Mouse (Mus musculus) myocyte (in vitro differentiated cells): ENCODE data around the gene Tcp11. TPM values are rescaled to one million over a fixed set of nuclear protein-coding genes. Genes with fewer than 3 reads are reported as not detected.

Experiments
- H3K27me3 ChIP-seq: one replicate; pipeline ENCODE4 v1.6.1; 2011; ENCODE audit not compliant: control insufficient read depth, insufficient read depth, insufficient read length
- H3K36me3 ChIP-seq: one replicate; pipeline ENCODE4 v1.6.1; 2011; ENCODE audit not compliant: control insufficient read depth, insufficient read depth
- H3K4me2 ChIP-seq: one replicate; pipeline ENCODE4 v1.6.1; 2011; ENCODE audit warnings: low read depth, control low read depth
- H3K4me3 ChIP-seq: one replicate; pipeline ENCODE4 v1.5.1; 2011; ENCODE audit warnings: mild to moderate bottlenecking, control low read depth, moderate library complexity
- H3K79me2 ChIP-seq: one replicate; pipeline ENCODE4 v1.6.1; 2011; ENCODE audit not compliant: control insufficient read depth, insufficient read depth
- H3ac ChIP-seq: one replicate; pipeline ENCODE4 v1.6.1; 2011; ENCODE audit not compliant: control insufficient read depth, insufficient read length
- CEBPB ChIP-seq: IDR thresholded peaks from 2 replicates; pipeline ENCODE4 v1.6.1; 2011; ENCODE audit warnings: mild to moderate bottlenecking, moderate library complexity; ENCODE audit not compliant: poor library complexity, insufficient read depth, severe bottlenecking
- E2F4 ChIP-seq: IDR thresholded peaks from one replicate; pipeline ENCODE4 v1.6.1; 2011; ENCODE audit warnings: mild to moderate bottlenecking, control low read depth, moderate library complexity; ENCODE audit not compliant: insufficient read depth
- MAX ChIP-seq: IDR thresholded peaks from one replicate; pipeline ENCODE4 v1.6.1; 2011; ENCODE audit warnings: low read depth, mild to moderate bottlenecking, control low read depth
- MYOD1 ChIP-seq, 3 experiments: IDR thresholded peaks; one replicate each; pipeline ENCODE4 v1.6.1; 2011; ENCODE audit warnings: control low read depth in 2 of 3, low read depth in 2 of 3, mild to moderate bottlenecking in 2 of 3, moderate library complexity in 1 of 3; ENCODE audit not compliant: insufficient read length in 2 of 3, control insufficient read depth in 1 of 3
- MYOG ChIP-seq, 3 experiments: IDR thresholded peaks; one replicate each; pipeline ENCODE4 v1.6.1; 2011; ENCODE audit warnings: control low read depth in 2 of 3, low read depth in 2 of 3, mild to moderate bottlenecking in 2 of 3; ENCODE audit not compliant: insufficient read length in 2 of 3, control insufficient read depth in 1 of 3, insufficient read depth in 1 of 3
- POLR2A ChIP-seq: IDR thresholded peaks from one replicate; pipeline ENCODE4 v1.6.1; 2011; ENCODE audit warnings: low read depth, mild to moderate bottlenecking, control low read depth, moderate library complexity; ENCODE audit not compliant: insufficient read length
- POLR2AphosphoS2 ChIP-seq: IDR thresholded peaks from one replicate; pipeline ENCODE4 v1.6.1; 2011; ENCODE audit warnings: low read depth, control low read depth; ENCODE audit not compliant: insufficient read length
- REST ChIP-seq: IDR thresholded peaks from one replicate; pipeline ENCODE4 v1.6.1; 2011; ENCODE audit warnings: mild to moderate bottlenecking, control low read depth, moderate library complexity; ENCODE audit not compliant: insufficient read depth, insufficient read length
- SRF ChIP-seq: IDR thresholded peaks from one replicate; pipeline ENCODE4 v1.6.1; 2011; ENCODE audit warnings: low read depth; ENCODE audit not compliant: control insufficient read depth, insufficient read length
- TCF12 ChIP-seq: IDR thresholded peaks from one replicate; pipeline ENCODE4 v1.6.1; 2011; ENCODE audit warnings: mild to moderate bottlenecking, control low read depth; ENCODE audit not compliant: poor library complexity, insufficient read depth, severe bottlenecking
- TCF3 ChIP-seq: IDR thresholded peaks from one replicate; pipeline ENCODE4 v1.6.1; 2011; ENCODE audit warnings: low read depth, control low read depth; ENCODE audit not compliant: insufficient read length
- USF1 ChIP-seq: IDR thresholded peaks from one replicate; pipeline ENCODE4 v1.6.1; 2011; ENCODE audit warnings: low read depth, mild to moderate bottlenecking, control low read depth, moderate library complexity
- polyA plus RNA-seq: library from polyadenylated mRNA; unstranded; fragments of >200 nt; fragmentation: generic; extraction: Trizol; gene quantifications from one replicate; pipeline ENCODE4 v1.2.1, GENCODE M21; 2012; ENCODE audit warnings: missing spikeins

The Tcp11 gene
- polyA plus RNA-seq, 1 experiment = not detected

- TF ChIP-seq SRF (no peak), CEBPB (no peak), MYOG (IDR thresholded peaks at IDR 0.05; ENCODE audit: control insufficient read depth in 1 of 3, insufficient read depth in 1 of 3, insufficient read length in 2 of 3, low read depth in 2 of 3) (no peak), TCF3 (no peak), MYOD1 (IDR thresholded peaks at IDR 0.05; ENCODE audit: control insufficient read depth in 1 of 3, insufficient read length in 2 of 3, low read depth in 2 of 3) (no peak), TCF12 (no peak), REST (no peak), POLR2A (no peak), E2F4 (no peak), MAX (no peak), POLR2AphosphoS2 (no peak), USF1 (no peak)
- Histone ChIP-seq H3K36me3 (no peaks in the 10 kb centered on the region), H3K4me3 (no peak overlapping the region)
These were observed 24.0 kb upstream of the Tcp11 start for GRCm38 (mm10) chr17:28104416-28104815.

GRCm38 (mm10) chr17:28101902-28102319 lies 21.5 kb upstream of the Tcp11 start:
- Histone ChIP-seq H3ac (no peak overlapping the region), H3K27me3 (peaks cover 31% of the 10 kb centered on the region), H3K36me3 (no peaks in the 10 kb centered on the region), H3K79me2 (no peaks in the 10 kb centered on the region), H3K4me2 (no peak overlapping the region), H3K4me3 (no peak overlapping the region)
- TF ChIP-seq E2F4 = no peak
- no peak for TF ChIP-seq TCF12
- TF ChIP-seq MAX = no peak

More at GRCm38 (mm10) chr17:28104416-28104815, 24.0 kb upstream of the Tcp11 start:
- peaks cover 27% of the 10 kb centered on the region for H3K27me3 ChIP-seq
- H3K4me2 ChIP-seq = no peak overlapping the region
- no peak overlapping the region for H3ac ChIP-seq
- H3K79me2 ChIP-seq = no peaks in the 10 kb centered on the region

GRCm38 (mm10) chr17:28101284-28101887 lies 20.9 kb upstream of the Tcp11 start:
- no peak overlapping the region for H3K4me2 ChIP-seq
- no peak overlapping the region for H3ac ChIP-seq
- H3K79me2 ChIP-seq = no peaks in the 10 kb centered on the region
- no peak overlapping the region for H3K4me3 ChIP-seq
- no peaks in the 10 kb centered on the region for H3K36me3 ChIP-seq
- peaks cover 31% of the 10 kb centered on the region for H3K27me3 ChIP-seq
- TF ChIP-seq SRF = no peak
- no peak for TF ChIP-seq TCF3
- TF ChIP-seq TCF12 = no peak
- TF ChIP-seq USF1 = no peak

- no peak overlapping the region for H3ac ChIP-seq
- no peak overlapping the region for H3K4me3 ChIP-seq
- no peaks in the 10 kb centered on the region for H3K36me3 ChIP-seq
- no peak for TF ChIP-seq POLR2A
- no peak for TF ChIP-seq MYOD1 (IDR thresholded peaks at IDR 0.05; ENCODE audit: control insufficient read depth in 1 of 3, insufficient read length in 2 of 3, low read depth in 2 of 3)
- TF ChIP-seq E2F4 = no peak
- no peak for TF ChIP-seq MAX
- TF ChIP-seq TCF12 = no peak
- no peak for TF ChIP-seq MYOG (IDR thresholded peaks at IDR 0.05; ENCODE audit: control insufficient read depth in 1 of 3, insufficient read depth in 1 of 3, insufficient read length in 2 of 3, low read depth in 2 of 3)
- no peak for TF ChIP-seq CEBPB
- no peak for TF ChIP-seq POLR2AphosphoS2
- no peak for TF ChIP-seq USF1
- TF ChIP-seq SRF = no peak
- no peak for TF ChIP-seq REST
- TF ChIP-seq TCF3 = no peak
- no peaks in the 10 kb centered on the region for H3K79me2 ChIP-seq
- peaks cover 31% of the 10 kb centered on the region for H3K27me3 ChIP-seq
- no peak overlapping the region for H3K4me2 ChIP-seq
These were observed 20.2 kb upstream of the Tcp11 start for GRCm38 (mm10) chr17:28100669-28101068.

GRCm38 (mm10) chr17:28099086-28099485 lies 18.6 kb upstream of the Tcp11 start:
- Histone ChIP-seq H3K4me3 (no peak overlapping the region), H3K4me2 (no peak overlapping the region), H3K79me2 (no peaks in the 10 kb centered on the region), H3ac (no peak overlapping the region), H3K36me3 (no peaks in the 10 kb centered on the region), H3K27me3 (peaks cover 31% of the 10 kb centered on the region)
- TF ChIP-seq MAX = no peak
- no peak for TF ChIP-seq MYOG (IDR thresholded peaks at IDR 0.05; ENCODE audit: control insufficient read depth in 1 of 3, insufficient read depth in 1 of 3, insufficient read length in 2 of 3, low read depth in 2 of 3)
- no peak for TF ChIP-seq CEBPB
- no peak for TF ChIP-seq SRF
- TF ChIP-seq TCF12 = no peak
- TF ChIP-seq MYOD1 (IDR thresholded peaks at IDR 0.05; ENCODE audit: control insufficient read depth in 1 of 3, insufficient read length in 2 of 3, low read depth in 2 of 3) = no peak
- no peak for TF ChIP-seq E2F4
- no peak for TF ChIP-seq USF1
- no peak for TF ChIP-seq POLR2AphosphoS2
- no peak for TF ChIP-seq TCF3
- no peak for TF ChIP-seq POLR2A
- TF ChIP-seq REST = no peak
